Mouse (Mus musculus) megakaryocyte, adult 5-6 weeks (primary cell): ENCODE results near the gene Olfr747. TPM values are rescaled to one million over a fixed set of nuclear protein-coding genes. Genes with fewer than 3 reads are reported as not detected.
"Not testable (repeated sequence)": the region's sequence is repeated elsewhere in the genome, so short reads cannot be mapped to it uniquely, and the experiment has no call there.

Experiments
- ATAC-seq: 2 replicates; pipeline ENCODE4 v1.8.0; 2016; ENCODE audit warnings: mild to moderate bottlenecking, inconsistent platforms; ENCODE audit not compliant: poor library complexity, severe bottlenecking
- total RNA-seq, 2 experiments: library from RNA; stranded (forward) in 1 of 2; stranded (reverse) in 1 of 2; fragments of 153-499, 151-499 nt in 1 of 2; fragments of 221-1000, 200-1000 nt in 1 of 2; gene quantifications; 2 replicates each; pipeline versions ENCODE4 v1.2.3 to v1.2.4; 2015 to 2017

Gene Olfr747
- not detected in 2 replicates for total RNA-seq (2015)
- not detected in 2 replicates for total RNA-seq (2017)

- no peak for ATAC-seq
Observed at GRCm38 (mm10) chr14:50693106-50693505, at the start of gene Olfr747. Gene Olfr747, minus strand, starts transcription at chr14:50693206.

- ATAC-seq, result no peak
Observed at GRCm38 (mm10) chr14:50741584-50741983, 48.6 kb upstream of the Olfr747 start.

- ATAC-seq, result no peak
Observed at GRCm38 (mm10) chr14:50740334-50740733, 47.3 kb upstream of the Olfr747 start.

GRCm38 (mm10) chr14:50722371-50722770 lies 29.4 kb upstream of the Olfr747 start:
- ATAC-seq, result not testable (repeated sequence)

GRCm38 (mm10) chr14:50719875-50720274 lies 26.9 kb upstream of the Olfr747 start:
- ATAC-seq, result not testable (repeated sequence)

GRCm38 (mm10) chr14:50707073-50707472 lies 14.1 kb upstream of the Olfr747 start, which contains the start of gene Olfr748:
Gene Olfr748, plus strand, starts transcription at chr14:50707373.
- no peak for ATAC-seq

GRCm38 (mm10) chr14:50646783-50647182 lies 46.2 kb downstream of the Olfr747 start, which contains the start of gene Olfr746:
Gene Olfr746, plus strand, starts transcription at chr14:50647083.
- no peak for ATAC-seq

GRCm38 (mm10) chr14:50639088-50639487 lies 53.9 kb downstream of the Olfr747 start, which contains the start of gene Olfr745:
Gene Olfr745, plus strand, starts transcription at chr14:50639388.
- no peak for ATAC-seq

Other genes with a start within 250 kb of the Olfr747 start
- gene Olfr740, start 247.7 kb downstream of the Olfr747 start, total RNA-seq (2015), result not detected in 2 replicates
- not detected in 2 replicates for gene Olfr740, start 247.7 kb downstream of the Olfr747 start, total RNA-seq (2017)
- gene Olfr741, start 220.5 kb downstream of the Olfr747 start, total RNA-seq (2015), result not detected in 2 replicates
- not detected in 2 replicates for gene Olfr741, start 220.5 kb downstream of the Olfr747 start, total RNA-seq (2017)
- not detected in 2 replicates for gene Olfr742, start 189.6 kb downstream of the Olfr747 start, total RNA-seq (2015)
- gene Olfr742, start 189.6 kb downstream of the Olfr747 start, total RNA-seq (2017), result not detected in 2 replicates
- not detected in 2 replicates for gene Olfr743, start 171.4 kb downstream of the Olfr747 start, total RNA-seq (2015)
- not detected in 2 replicates for gene Olfr743, start 171.4 kb downstream of the Olfr747 start, total RNA-seq (2017)
- gene Olfr744, start 78.3 kb downstream of the Olfr747 start, total RNA-seq (2015), result not detected in 2 replicates
- gene Olfr744, start 78.3 kb downstream of the Olfr747 start, total RNA-seq (2017), result not detected in 2 replicates
- not detected in 2 replicates for gene Olfr745, start 53.8 kb downstream of the Olfr747 start, total RNA-seq (2015)
- gene Olfr745, start 53.8 kb downstream of the Olfr747 start, total RNA-seq (2017), result not detected in 2 replicates
- gene Olfr746, start 46.1 kb downstream of the Olfr747 start, total RNA-seq (2015), result not detected in 2 replicates
- not detected in 2 replicates for gene Olfr746, start 46.1 kb downstream of the Olfr747 start, total RNA-seq (2017)
- gene Olfr748, start 14.2 kb upstream of the Olfr747 start, total RNA-seq (2015), result not detected in 2 replicates
- gene Olfr748, start 14.2 kb upstream of the Olfr747 start, total RNA-seq (2017), result not detected in 2 replicates
- not detected in 2 replicates for gene Olfr749, start 51.9 kb upstream of the Olfr747 start, total RNA-seq (2015)
- not detected in 2 replicates for gene Olfr749, start 51.9 kb upstream of the Olfr747 start, total RNA-seq (2017)
- 21.2 and 23.1 TPM in 2 replicates for gene Ttc5, start 92.3 kb upstream of the Olfr747 start, total RNA-seq (2015)
- gene Ttc5, start 92.3 kb upstream of the Olfr747 start, total RNA-seq (2017), result 35.4 and 39.4 TPM in 2 replicates
- not detected in 2 replicates for gene Ccnb1ip1, start 114.5 kb upstream of the Olfr747 start, total RNA-seq (2015)
- gene Ccnb1ip1, start 114.5 kb upstream of the Olfr747 start, total RNA-seq (2017), result not detected in 2 replicates
- 59.7 and 62.1 TPM in 2 replicates for gene Parp2, start 114.6 kb upstream of the Olfr747 start, total RNA-seq (2015)
- 53.6 and 78.7 TPM in 2 replicates for gene Parp2, start 114.6 kb upstream of the Olfr747 start, total RNA-seq (2017)
- 200 and 215 TPM in 2 replicates for gene Tep1, start 177.4 kb upstream of the Olfr747 start, total RNA-seq (2015)
- 131 and 161 TPM in 2 replicates for gene Tep1, start 177.4 kb upstream of the Olfr747 start, total RNA-seq (2017)
- gene Klhl33, start 204.3 kb upstream of the Olfr747 start, total RNA-seq (2015), result 0.07 and 0.27 TPM in 2 replicates
- gene Klhl33, start 204.3 kb upstream of the Olfr747 start, total RNA-seq (2017), result 0.28 and 0.40 TPM in 2 replicates
- 101 and 107 TPM in 2 replicates for gene Osgep, start 231.7 kb upstream of the Olfr747 start, total RNA-seq (2015)
- 87.9 and 125 TPM in 2 replicates for gene Osgep, start 231.7 kb upstream of the Olfr747 start, total RNA-seq (2017)
- gene Apex1, start 231.8 kb upstream of the Olfr747 start, total RNA-seq (2015), result 46.3 and 64.2 TPM in 2 replicates
- 34.8 and 47.0 TPM in 2 replicates for gene Apex1, start 231.8 kb upstream of the Olfr747 start, total RNA-seq (2017)
- 115 and 118 TPM in 2 replicates for gene Pip4p1, start 237.7 kb upstream of the Olfr747 start, total RNA-seq (2015)
- 38.5 and 39.9 TPM in 2 replicates for gene Pip4p1, start 237.7 kb upstream of the Olfr747 start, total RNA-seq (2017)
- 329 and 405 TPM in 2 replicates for gene Pnp, start 237.9 kb upstream of the Olfr747 start, total RNA-seq (2015)
- 158 and 204 TPM in 2 replicates for gene Pnp, start 237.9 kb upstream of the Olfr747 start, total RNA-seq (2017)